Mouse (Mus musculus) left cerebral cortex, adult 2 months (tissue): Measurements from ENCODE around the gene Abhd2. TPM values are rescaled to one million over a fixed set of nuclear protein-coding genes. Genes with fewer than 3 reads are reported as not detected.

Experiments used
- DNase-seq, 2 experiments: peaks; one replicate each; pipeline ENCODE4 v3.0.0; 2021 to 2022; ENCODE audit warnings: low spot score in 2 of 2, mixed read lengths in 1 of 2; ENCODE audit errors: extremely low spot score in 1 of 2
- H3K27ac ChIP-seq: fragments of 200-600 bp; 2 replicates; pipeline ENCODE4 v1.8.1; 2022
- H3K4me3 ChIP-seq: fragments of 200-600 bp; 2 replicates; pipeline ENCODE4 v1.8.1; 2022
- CTCF ChIP-seq: fragments of 200-600 bp; IDR thresholded peaks from 2 replicates; pipeline ENCODE4 v1.8.1; 2022; ENCODE audit warnings: antibody characterized with exemption, mild to moderate bottlenecking, moderate library complexity
- intact Hi-C: fragments of 180-260 bp; cut with DNase I; formaldehyde crosslinking; loops from one replicate; pipeline ENCODE4 v1.15.1; 2025
- total RNA-seq, 2 experiments: library from RNA; stranded (reverse); gene quantifications; 2 replicates each; pipeline ENCODE4 v1.2.3; 2021

Gene Abhd2
- total RNA-seq, 2 experiments from 2014 or later: 103 to 116 TPM

DNA sequence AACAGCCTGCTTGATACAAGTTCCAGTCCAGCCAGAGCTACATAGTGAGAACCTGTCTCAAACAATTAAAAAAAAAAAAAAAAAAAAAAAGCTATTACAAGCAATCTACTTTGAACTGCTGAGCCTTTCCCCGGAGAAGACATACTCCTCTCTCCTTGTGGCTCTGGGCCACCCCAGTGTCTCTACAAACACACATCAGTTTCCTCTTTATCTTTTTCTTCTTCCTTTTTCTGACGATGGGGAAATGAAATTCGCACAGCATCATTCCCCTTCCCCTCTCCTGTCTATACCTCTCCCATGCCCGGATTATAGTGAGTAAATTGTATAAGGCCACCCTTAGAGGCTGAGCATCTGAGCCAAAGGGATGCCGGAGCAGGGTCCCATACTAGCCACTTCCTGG lies 95.7 kb downstream of the Abhd2 start:
- no peak overlapping the region for H3K4me3 ChIP-seq
- no peak for TF ChIP-seq CTCF
- no peak overlapping the region for H3K27ac ChIP-seq
- DNase-seq: no peak
- intact Hi-C loops: no loop called here

- intact Hi-C loops: no loop called here
- no peak for DNase-seq
- Histone ChIP-seq H3K27ac (no peak overlapping the region), H3K4me3 (no peak overlapping the region)
- no peak for TF ChIP-seq CTCF
These were observed 96.4 kb downstream of the Abhd2 start for GRCm38 (mm10) chr7:79369416-79369815.

- Histone ChIP-seq H3K27ac (no peak overlapping the region), H3K4me3 (no peak overlapping the region)
- intact Hi-C loops: loop anchor here (2.0 to 5.0 kb wide), 2 partner anchors 93 to 226 kb away; no protein-coding TSS in a partner anchor
- DNase-seq: peak; percentile 71 to 82
- TF ChIP-seq CTCF: peak; percentile 93
These were observed 98.4 kb downstream of the Abhd2 start for GRCm38 (mm10) chr7:79371321-79371879.

GRCm38 (mm10) chr7:79374017-79374416 lies 101.0 kb downstream of the Abhd2 start:
- TF ChIP-seq CTCF: no peak
- no peak for DNase-seq
- intact Hi-C loops: loop anchor here (5.0 kb wide), 1 partner anchor 223 kb away; no protein-coding TSS in a partner anchor
- H3K27ac ChIP-seq: no peak overlapping the region
- H3K4me3 ChIP-seq: no peak overlapping the region

DNA sequence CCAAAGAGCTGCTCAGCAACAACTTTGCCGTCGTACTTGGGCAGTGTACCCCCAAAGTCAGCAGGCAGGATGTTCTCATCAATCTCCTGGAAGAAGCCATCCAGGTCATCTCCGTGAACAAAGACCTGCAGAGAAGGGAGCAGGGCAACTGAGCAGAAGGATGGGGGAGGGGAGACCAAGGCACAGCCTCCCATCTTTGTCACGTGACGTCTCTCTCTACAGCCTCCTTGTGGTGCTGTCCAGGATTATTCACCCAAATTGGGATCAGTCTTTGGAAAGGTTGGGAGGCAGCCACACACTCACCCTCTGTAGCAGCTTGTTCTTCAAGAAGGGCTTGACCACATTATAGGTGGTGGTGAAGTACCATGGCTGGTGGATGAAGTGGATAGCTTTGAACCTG lies 102.6 kb downstream of the Abhd2 start:
- no peak overlapping the region for H3K4me3 ChIP-seq
- intact Hi-C loops: no loop called here
- no peak overlapping the region for H3K27ac ChIP-seq
- TF ChIP-seq CTCF: no peak
- DNase-seq: no peak

- no peak for DNase-seq
- TF ChIP-seq CTCF: no peak
- Histone ChIP-seq H3K27ac (no peak overlapping the region), H3K4me3 (no peak overlapping the region)
- intact Hi-C loops: no loop called here
These were observed 103.7 kb downstream of the Abhd2 start for GRCm38 (mm10) chr7:79376516-79377275.

DNA sequence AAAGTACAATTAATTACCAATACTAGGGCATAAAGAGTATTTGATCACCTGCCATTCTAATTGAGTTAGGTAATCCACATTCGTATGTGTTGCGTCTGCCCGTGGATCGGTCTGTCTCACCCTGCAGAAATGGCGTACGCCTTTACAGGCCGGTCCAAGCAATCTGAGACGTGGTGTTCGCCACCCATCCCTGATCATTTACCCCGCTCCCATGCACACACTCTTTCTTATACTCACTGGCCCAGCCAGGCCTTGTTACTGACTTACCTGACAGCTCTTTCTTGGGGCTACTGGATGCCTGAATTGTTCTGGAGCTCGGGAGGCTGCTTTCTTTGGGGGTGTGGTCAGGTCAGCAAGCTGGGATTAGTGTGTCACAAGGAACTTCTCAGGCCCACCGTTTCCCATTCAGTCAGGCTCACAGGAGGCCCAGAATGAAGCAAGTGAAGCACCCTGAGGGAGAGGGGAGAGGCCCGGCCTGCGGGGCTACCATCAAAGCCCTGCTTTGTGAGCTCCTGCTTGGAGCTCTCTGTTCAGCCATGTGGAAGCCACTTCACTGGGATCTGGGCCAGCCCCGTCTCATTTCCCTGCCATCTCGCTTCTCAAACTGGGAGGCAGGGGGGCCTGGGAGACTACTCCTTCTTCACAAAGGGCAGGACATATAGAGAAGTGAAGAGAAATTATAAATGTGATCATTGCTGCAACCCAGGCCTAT lies 113.6 kb downstream of the Abhd2 start, which contains the start of gene Rlbp1:
Gene Rlbp1, minus strand, starts transcription at position 627 of the 712 bp plus-strand sequence.
- peak in 1 of 2 experiments; percentile 30 for DNase-seq
- TF ChIP-seq CTCF: no peak
- H3K4me3 ChIP-seq: peak within 1 kb of the TSS; percentile 14; the same call in 1 of the 2 replicates
- no peak within 1 kb of the TSS for H3K27ac ChIP-seq
- intact Hi-C loops: no loop called here

DNA sequence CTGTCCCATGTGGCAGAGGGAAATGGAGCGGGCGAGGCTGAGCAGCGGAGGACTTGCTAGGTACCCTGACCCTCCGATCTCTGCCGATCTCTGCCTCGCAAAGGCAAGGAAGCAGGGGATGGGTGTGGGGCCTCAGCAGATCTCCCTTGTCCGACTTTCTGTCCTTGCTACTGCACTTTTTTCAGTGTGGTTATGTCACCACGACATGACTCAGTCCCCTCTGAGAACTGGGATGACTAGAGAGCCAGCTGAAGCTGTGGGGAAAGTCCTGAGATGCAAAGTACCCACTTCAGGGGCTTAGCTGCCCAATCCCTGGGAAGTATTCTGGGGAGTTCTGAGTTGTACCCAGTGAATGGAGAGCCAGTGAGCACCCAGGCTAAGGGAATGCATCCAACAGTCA lies 114.1 kb downstream of the Abhd2 start:
- TF ChIP-seq CTCF: no peak
- no peak for DNase-seq
- intact Hi-C loops: no loop called here

DNA sequence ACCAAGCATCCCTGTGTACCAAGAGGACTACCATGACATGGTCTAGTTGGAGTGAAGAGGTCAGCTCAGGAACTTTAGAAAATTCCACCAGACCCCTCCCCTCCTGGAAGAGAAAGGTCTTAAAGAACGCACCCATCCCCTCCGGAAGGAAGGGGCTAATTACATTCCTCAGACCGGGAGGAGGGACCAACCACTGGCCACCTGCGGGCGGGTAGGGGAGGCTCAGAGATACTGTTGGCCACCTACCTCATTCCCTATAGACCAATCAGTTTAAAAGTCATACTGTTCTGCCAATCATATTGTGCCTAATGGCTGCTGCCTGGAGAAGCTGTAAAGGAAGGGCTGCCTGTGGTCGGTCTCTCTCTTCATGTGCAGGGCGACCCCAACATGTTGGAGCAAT lies 115.0 kb downstream of the Abhd2 start:
- no peak for DNase-seq
- H3K27ac ChIP-seq: no peak overlapping the region
- no peak for TF ChIP-seq CTCF
- intact Hi-C loops: no loop called here
- no peak overlapping the region for H3K4me3 ChIP-seq

More for the DNA sequence above, 114.1 kb downstream of the Abhd2 start:
- H3K4me3 ChIP-seq: no peak overlapping the region
- H3K27ac ChIP-seq: no peak overlapping the region

DNA sequence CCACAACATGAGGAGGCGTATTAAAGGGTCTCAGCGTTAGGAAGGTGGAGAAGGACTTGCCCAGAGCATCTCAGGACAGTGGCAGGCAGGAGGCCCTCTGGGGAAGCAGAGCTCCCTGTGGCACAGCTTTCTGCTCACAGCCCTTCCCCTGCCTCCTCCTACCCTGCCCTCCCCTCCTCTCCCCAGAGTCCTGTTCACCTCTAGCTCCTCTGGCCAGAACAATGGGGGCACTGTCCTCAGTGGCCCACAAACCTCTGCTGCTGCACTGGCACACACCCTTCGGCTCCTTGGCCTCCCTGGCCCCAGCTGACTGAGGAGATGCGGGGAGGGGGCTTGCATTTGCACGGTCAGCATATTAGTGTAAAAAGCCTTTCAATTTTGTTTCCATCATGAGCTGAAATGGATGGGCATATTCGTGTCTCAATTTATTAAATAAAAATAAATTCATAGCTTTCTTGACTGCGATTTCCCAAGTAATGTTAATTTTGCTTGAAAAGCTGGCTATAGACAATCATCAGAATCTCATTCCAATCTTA lies 115.7 kb downstream of the Abhd2 start:
- no peak for DNase-seq
- intact Hi-C loops: no loop called here
- Histone ChIP-seq H3K27ac (no peak overlapping the region), H3K4me3 (no peak overlapping the region)
- no peak for TF ChIP-seq CTCF

DNA sequence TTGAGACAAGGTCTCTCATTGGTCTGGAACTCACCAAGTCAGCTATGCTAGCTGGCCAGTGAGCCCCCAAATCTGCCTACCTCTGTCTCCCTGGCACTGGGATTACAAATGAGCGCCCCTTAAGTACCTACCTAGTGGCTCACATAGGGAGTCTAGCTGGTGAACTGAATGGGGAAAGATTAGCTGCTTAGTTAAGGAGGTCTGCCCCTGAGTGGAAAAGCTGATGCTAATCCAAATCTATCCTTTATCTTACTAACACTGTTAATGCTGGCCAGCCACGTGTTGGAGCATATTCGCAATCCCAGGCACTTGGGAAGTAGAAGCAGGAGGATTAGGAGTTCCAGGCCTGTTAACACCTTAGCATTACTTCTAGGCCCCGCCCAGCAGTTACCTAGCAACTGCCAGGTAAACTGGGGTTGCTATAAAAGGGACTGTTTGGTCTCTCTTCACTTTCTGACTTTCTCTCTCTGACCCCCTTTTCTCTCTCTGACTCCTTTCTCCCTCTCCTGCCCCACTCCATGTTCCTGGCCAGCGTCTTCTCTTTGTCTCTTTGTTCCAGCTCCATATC lies 117.2 kb downstream of the Abhd2 start:
- intact Hi-C loops: no loop called here
- TF ChIP-seq CTCF: no peak
- no peak overlapping the region for H3K27ac ChIP-seq
- H3K4me3 ChIP-seq: no peak overlapping the region
- DNase-seq: no peak
